Mouse (Mus musculus): ENCODE measurements around the gene Lin9.

DNA sequence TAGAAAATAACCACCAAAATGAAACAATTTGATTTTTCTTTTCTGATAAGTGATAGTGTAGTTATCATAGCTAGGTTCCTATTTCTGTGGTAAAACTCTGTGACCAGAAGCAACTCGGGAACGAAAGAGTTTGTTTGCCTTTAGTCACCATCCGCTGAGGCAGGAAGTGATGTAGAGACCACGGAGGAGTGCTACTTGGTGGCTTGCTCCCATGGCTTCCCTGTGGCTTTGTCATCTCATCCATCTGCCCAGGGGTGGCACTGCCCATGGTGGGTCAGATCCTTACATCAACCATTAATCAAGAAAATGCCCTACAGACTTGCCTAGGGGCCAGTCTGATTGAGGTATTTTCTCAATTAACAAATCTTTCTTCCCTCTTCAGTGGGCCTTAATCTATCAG lies 18.6 kb upstream of the Lin9 start:
- TF ChIP-seq POLR2A (IDR thresholded peaks at IDR 0.05; ENCODE audit: low read depth, low read length), result no peak
- TF ChIP-seq CTCF (IDR thresholded peaks at IDR 0.05; ENCODE audit: extremely low read depth, insufficient read depth, insufficient read length, insufficient replicate concordance), result no peak
